Mouse (Mus musculus): ENCODE results near the gene Prr12. TPM values are rescaled to one million over a fixed set of nuclear protein-coding genes. Genes with fewer than 3 reads are reported as not detected.

The Prr12 gene
- polyA plus RNA-seq, 1 experiment, result 14.6 TPM

- Histone ChIP-seq H3K4me1 (ENCODE audit: control insufficient read depth, insufficient read depth, low read length) (no peaks in the 10 kb centered on the region), H3K27ac (ENCODE audit: insufficient read depth, low read length) (no peak overlapping the region), H3K4me3 (ENCODE audit: insufficient read depth, low read length) (no peak overlapping the region)
- TF ChIP-seq POLR2A (IDR thresholded peaks at IDR 0.05; ENCODE audit: extremely low read depth, insufficient read depth, low read length), result no peak
- TF ChIP-seq CTCF (IDR thresholded peaks at IDR 0.05; ENCODE audit: extremely low read depth, insufficient read depth, low read length), result no peak
These were observed 5.8 kb downstream of the Prr12 start for GRCm38 (mm10) chr7:45046853-45047350.

DNA sequence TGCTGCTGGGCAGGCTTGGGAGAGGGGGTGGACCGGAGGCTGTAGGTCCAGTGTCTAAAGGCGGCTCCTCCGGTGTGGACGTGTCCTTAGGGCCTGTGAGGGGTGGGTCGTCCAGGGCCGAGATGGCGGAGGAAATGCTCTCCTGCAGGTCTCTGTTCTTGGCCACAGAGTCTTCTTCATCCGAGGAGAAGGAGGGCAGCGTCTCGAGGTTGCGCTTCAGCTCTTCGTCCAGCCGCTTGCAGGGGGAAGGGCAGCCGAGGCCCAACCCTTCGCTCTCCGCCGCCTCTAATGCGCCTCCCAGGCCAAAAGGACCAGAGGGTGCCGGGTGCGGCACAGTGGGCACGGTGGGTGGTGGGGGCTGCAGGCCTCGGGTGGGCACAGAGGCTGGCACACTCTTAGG is 6.9 kb downstream of the Prr12 start:
- Histone ChIP-seq H3K4me1 (ENCODE audit: control insufficient read depth, insufficient read depth, low read length) (no peaks in the 10 kb centered on the region), H3K4me3 (ENCODE audit: insufficient read depth, low read length) (no peak overlapping the region), H3K27ac (ENCODE audit: insufficient read depth, low read length) (no peak overlapping the region)
- TF ChIP-seq CTCF (IDR thresholded peaks at IDR 0.05; ENCODE audit: extremely low read depth, insufficient read depth, low read length) (no peak), POLR2A (IDR thresholded peaks at IDR 0.05; ENCODE audit: extremely low read depth, insufficient read depth, low read length) (no peak)

GRCm38 (mm10) chr7:45043307-45043706 is 9.4 kb downstream of the Prr12 start:
- no peak for TF ChIP-seq CTCF (IDR thresholded peaks at IDR 0.05; ENCODE audit: extremely low read depth, insufficient read depth, low read length)
- Histone ChIP-seq H3K4me3 (ENCODE audit: insufficient read depth, low read length) (no peak overlapping the region), H3K4me1 (ENCODE audit: control insufficient read depth, insufficient read depth, low read length) (no peaks in the 10 kb centered on the region), H3K27ac (ENCODE audit: insufficient read depth, low read length) (no peak overlapping the region)

GRCm38 (mm10) chr7:45040851-45041250 is 11.8 kb downstream of the Prr12 start:
- Histone ChIP-seq H3K4me1 (ENCODE audit: control insufficient read depth, insufficient read depth, low read length) (no peaks in the 10 kb centered on the region), H3K4me3 (ENCODE audit: insufficient read depth, low read length) (no peak overlapping the region), H3K27ac (ENCODE audit: insufficient read depth, low read length) (no peak overlapping the region)
- TF ChIP-seq POLR2A (IDR thresholded peaks at IDR 0.05; ENCODE audit: extremely low read depth, insufficient read depth, low read length), result no peak
- no peak for TF ChIP-seq CTCF (IDR thresholded peaks at IDR 0.05; ENCODE audit: extremely low read depth, insufficient read depth, low read length)

- Histone ChIP-seq H3K4me3 (ENCODE audit: insufficient read depth, low read length) (no peak overlapping the region), H3K27ac (ENCODE audit: insufficient read depth, low read length) (no peak overlapping the region), H3K4me1 (ENCODE audit: control insufficient read depth, insufficient read depth, low read length) (no peaks in the 10 kb centered on the region)
- no peak for TF ChIP-seq POLR2A (IDR thresholded peaks at IDR 0.05; ENCODE audit: extremely low read depth, insufficient read depth, low read length)
- TF ChIP-seq CTCF (IDR thresholded peaks at IDR 0.05; ENCODE audit: extremely low read depth, insufficient read depth, low read length), result no peak
These were observed 14.3 kb downstream of the Prr12 start for GRCm38 (mm10) chr7:45038411-45038810.

GRCm38 (mm10) chr7:45037720-45038361 is 14.8 kb downstream of the Prr12 start:
- Histone ChIP-seq H3K27ac (ENCODE audit: insufficient read depth, low read length) (no peak overlapping the region), H3K4me1 (ENCODE audit: control insufficient read depth, insufficient read depth, low read length) (no peaks in the 10 kb centered on the region), H3K4me3 (ENCODE audit: insufficient read depth, low read length) (no peak overlapping the region)
- TF ChIP-seq POLR2A (IDR thresholded peaks at IDR 0.05; ENCODE audit: extremely low read depth, insufficient read depth, low read length) (no peak), CTCF (IDR thresholded peaks at IDR 0.05; ENCODE audit: extremely low read depth, insufficient read depth, low read length) (peak; percentile 57)

DNA sequence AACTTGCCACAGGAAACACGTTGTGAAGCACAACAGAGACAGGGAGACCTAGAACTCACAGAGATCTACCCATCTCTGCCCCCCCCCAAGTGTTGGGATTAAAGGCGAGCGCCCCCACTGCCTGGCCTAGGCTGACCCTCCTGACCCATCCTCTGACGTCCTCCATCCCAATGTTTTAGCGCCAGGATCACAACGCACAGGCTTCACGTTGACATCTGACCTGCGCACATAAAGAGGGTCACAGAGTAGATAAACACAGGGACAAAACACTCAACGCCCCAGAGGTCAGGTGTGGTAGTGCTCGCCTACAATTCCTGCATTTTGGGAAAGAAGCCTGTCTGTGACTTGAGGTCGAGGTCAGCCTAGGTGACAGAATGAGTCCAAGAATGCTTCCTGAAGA is 16.0 kb downstream of the Prr12 start:
- H3K4me1 ChIP-seq (ENCODE audit: control insufficient read depth, insufficient read depth, low read length), result no peaks in the 10 kb centered on the region
- TF ChIP-seq CTCF (IDR thresholded peaks at IDR 0.05; ENCODE audit: extremely low read depth, insufficient read depth, low read length) (no peak), POLR2A (IDR thresholded peaks at IDR 0.05; ENCODE audit: extremely low read depth, insufficient read depth, low read length) (no peak)
- no peak overlapping the region for H3K27ac ChIP-seq (ENCODE audit: insufficient read depth, low read length)
- no peak overlapping the region for H3K4me3 ChIP-seq (ENCODE audit: insufficient read depth, low read length)

DNA sequence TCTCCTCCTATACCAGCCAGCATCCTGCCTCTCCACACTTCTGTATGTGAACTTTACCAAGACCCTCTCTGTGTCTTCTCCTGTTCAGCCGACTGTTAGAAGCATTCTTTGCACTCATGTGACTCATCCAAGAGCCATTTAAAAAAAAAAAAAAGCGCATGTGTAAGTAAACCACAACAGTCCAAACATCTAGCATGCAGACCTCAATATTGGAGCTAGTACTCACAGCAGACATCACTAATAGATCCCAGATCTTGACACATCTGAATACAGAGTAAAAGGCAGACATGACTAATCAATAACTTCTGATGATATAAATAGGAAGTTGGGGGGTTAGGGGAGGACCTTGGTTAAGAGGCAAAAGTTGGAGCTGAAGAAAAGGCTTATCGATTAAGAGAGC is 17.1 kb downstream of the Prr12 start:
- TF ChIP-seq POLR2A (IDR thresholded peaks at IDR 0.05; ENCODE audit: extremely low read depth, insufficient read depth, low read length) (no peak), CTCF (IDR thresholded peaks at IDR 0.05; ENCODE audit: extremely low read depth, insufficient read depth, low read length) (no peak)
- Histone ChIP-seq H3K27ac (ENCODE audit: insufficient read depth, low read length) (no peak overlapping the region), H3K4me3 (ENCODE audit: insufficient read depth, low read length) (no peak overlapping the region), H3K4me1 (ENCODE audit: control insufficient read depth, insufficient read depth, low read length) (no peaks in the 10 kb centered on the region)

DNA sequence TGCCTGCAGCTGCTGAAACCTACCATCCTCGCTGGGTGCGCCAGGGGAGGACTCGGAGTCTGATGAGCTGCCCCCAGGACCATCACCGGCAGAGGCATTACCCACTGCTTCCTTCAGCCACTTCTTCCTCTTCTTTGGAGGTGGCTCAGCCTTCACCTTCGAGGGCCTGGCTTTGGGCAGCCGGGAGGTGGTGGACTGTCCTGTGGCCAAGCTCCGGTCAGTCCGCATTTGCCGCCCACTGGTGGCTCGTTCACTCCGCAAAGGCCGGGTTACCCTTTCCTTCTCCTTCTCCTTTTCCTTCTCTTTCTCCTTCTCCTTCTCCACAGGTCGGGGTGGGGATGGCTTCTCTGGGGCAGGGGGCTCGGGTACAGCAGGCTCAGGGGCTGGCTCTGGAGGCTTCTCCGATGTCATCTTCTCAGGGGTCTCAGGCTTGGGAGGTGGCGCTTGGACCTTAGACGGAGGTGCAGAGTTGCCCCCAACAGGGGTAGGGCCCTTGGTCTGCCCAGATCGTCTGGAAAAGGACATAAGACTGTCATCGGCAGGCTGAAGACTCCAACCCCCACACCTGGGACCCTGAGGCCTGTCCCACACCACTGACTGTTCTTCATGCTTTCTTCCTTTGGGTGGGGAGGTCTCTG is 18.8 kb downstream of the Prr12 start:
- TF ChIP-seq POLR2A (IDR thresholded peaks at IDR 0.05; ENCODE audit: extremely low read depth, insufficient read depth, low read length) (no peak), CTCF (IDR thresholded peaks at IDR 0.05; ENCODE audit: extremely low read depth, insufficient read depth, low read length) (no peak)
- Histone ChIP-seq H3K4me3 (ENCODE audit: insufficient read depth, low read length) (no peak overlapping the region), H3K4me1 (ENCODE audit: control insufficient read depth, insufficient read depth, low read length) (no peaks in the 10 kb centered on the region), H3K27ac (ENCODE audit: insufficient read depth, low read length) (no peak overlapping the region)

GRCm38 (mm10) chr7:45030857-45031256 is 21.8 kb downstream of the Prr12 start:
- no peaks in the 10 kb centered on the region for H3K4me1 ChIP-seq (ENCODE audit: control insufficient read depth, insufficient read depth, low read length)
- no peak overlapping the region for H3K4me3 ChIP-seq (ENCODE audit: insufficient read depth, low read length)
- no peak for TF ChIP-seq POLR2A (IDR thresholded peaks at IDR 0.05; ENCODE audit: extremely low read depth, insufficient read depth, low read length)
- no peak for TF ChIP-seq CTCF (IDR thresholded peaks at IDR 0.05; ENCODE audit: extremely low read depth, insufficient read depth, low read length)
- no peak overlapping the region for H3K27ac ChIP-seq (ENCODE audit: insufficient read depth, low read length)

Measured in cortical plate, adult 2 months (tissue).